Mouse (Mus musculus) CH12.LX (cell line): ENCODE results near the gene Rpl18.

Experiments used
- BHLHE40 ChIP-seq: IDR thresholded peaks from 2 replicates; pipeline ENCODE4 v1.6.1; 2011; ENCODE audit warnings: mild to moderate bottlenecking, low read depth, low read length, improper control_type of control experiment
- CHD2 ChIP-seq: IDR thresholded peaks from 2 replicates; pipeline ENCODE4 v1.6.1; 2011; ENCODE audit warnings: low read length, improper control_type of control experiment
- CTCF ChIP-seq, 2 experiments: IDR thresholded peaks in 1 of 2; conservative IDR thresholded peaks in 1 of 2; 2 replicates each; pipeline ENCODE4 v1.5.1; 2011 to 2012; ENCODE audit warnings: low read depth in 2 of 2, low read length in 2 of 2, improper control_type of control experiment in 1 of 2, inconsistent platforms in 1 of 2, mild to moderate bottlenecking in 1 of 2, moderate library complexity in 1 of 2
- E2F4 ChIP-seq: IDR thresholded peaks from 2 replicates; pipeline ENCODE4 v1.6.1; 2011; ENCODE audit warnings: low read depth, low read length, improper control_type of control experiment; ENCODE audit not compliant: insufficient replicate concordance
- EP300 ChIP-seq: IDR thresholded peaks from 2 replicates; pipeline ENCODE4 v1.6.1; 2011; ENCODE audit warnings: low read length, improper control_type of control experiment
- HCFC1 ChIP-seq: IDR thresholded peaks from 2 replicates; pipeline ENCODE4 v1.6.1; 2012; ENCODE audit warnings: low read depth, mild to moderate bottlenecking, inconsistent platforms, low read length, improper control_type of control experiment
- MAX ChIP-seq: IDR thresholded peaks from 2 replicates; pipeline ENCODE4 v1.6.1; 2011; ENCODE audit warnings: low read length, improper control_type of control experiment
- MXI1 ChIP-seq: IDR thresholded peaks from 2 replicates; pipeline ENCODE4 v1.6.1; 2011; ENCODE audit warnings: mild to moderate bottlenecking, low read depth, low read length, improper control_type of control experiment
- POLR2A ChIP-seq: IDR thresholded peaks from 2 replicates; pipeline ENCODE4 v1.6.1; 2011; ENCODE audit warnings: low read depth, mild to moderate bottlenecking, improper control_type of control experiment, low read length
- SIN3A ChIP-seq: IDR thresholded peaks from 2 replicates; pipeline ENCODE4 v1.6.1; 2012; ENCODE audit warnings: low read length, improper control_type of control experiment, inconsistent platforms
- USF2 ChIP-seq: conservative IDR thresholded peaks from 2 replicates; pipeline ENCODE4 v1.6.1; 2011; ENCODE audit warnings: low read depth, low read length, improper control_type of control experiment
- ZC3H11A ChIP-seq: IDR thresholded peaks from 2 replicates; pipeline ENCODE4 v1.6.1; 2012; ENCODE audit warnings: low read depth, mild to moderate bottlenecking, inconsistent platforms, low read length, improper control_type of control experiment
- ZKSCAN1 ChIP-seq: IDR thresholded peaks from 2 replicates; pipeline ENCODE4 v1.6.1; 2012; ENCODE audit warnings: low read depth, inconsistent platforms, low read length, improper control_type of control experiment, borderline replicate concordance

- TF ChIP-seq CTCF (conservative IDR thresholded peaks at IDR 0.05 in 1 of 2, IDR thresholded peaks at IDR 0.05 in 1 of 2; ENCODE audit: low read depth in 2 of 2, low read length in 2 of 2) (no peak), POLR2A (no peak), USF2 (no peak), CHD2 (no peak), ZKSCAN1 (no peak), EP300 (no peak), E2F4 (no peak), MXI1 (no peak), MAX (no peak), HCFC1 (no peak), SIN3A (no peak), BHLHE40 (no peak), ZC3H11A (no peak)
Observed at GRCm38 (mm10) chr7:45712022-45712757, 3.1 kb upstream of the Rpl18 start.
